In the genomic region with DNA sequence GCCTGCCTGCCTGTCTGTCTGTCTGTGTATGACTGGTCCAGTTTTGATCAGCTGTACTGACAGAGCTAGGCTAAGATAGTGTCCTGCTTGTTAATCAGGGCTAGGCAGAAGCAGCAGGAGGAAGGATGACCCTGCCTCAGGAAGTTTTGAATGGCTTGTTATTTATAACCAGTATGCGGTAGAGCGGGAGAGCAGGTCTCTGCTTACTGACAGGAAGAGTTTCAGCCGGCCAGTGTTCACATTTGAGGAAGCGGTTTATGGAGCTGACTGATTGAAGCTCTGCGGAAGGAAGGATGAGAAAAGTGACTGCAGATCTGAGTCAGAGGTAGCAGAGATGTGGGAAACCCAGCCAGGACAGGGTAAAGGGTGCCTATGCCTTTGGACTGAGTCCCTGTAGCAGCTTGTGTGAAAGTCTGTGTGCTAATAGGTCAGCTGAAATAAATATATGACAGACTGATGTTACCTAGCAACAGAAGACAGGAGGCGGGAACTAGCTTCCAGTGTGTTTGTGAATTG, we compare ENCODE assay signal across 8 mouse cellular contexts. TPM values are rescaled to one million over a fixed set of nuclear protein-coding genes. Genes with fewer than 3 reads are reported as not detected.
DNase-seq lines count a peak whose midpoint lies in the region; ATAC-seq and TF ChIP-seq lines count a peak whose summit lies in the region.

No protein-coding gene starts in this region.

- DNase-seq in embryo, embryonic 10 days (ENCODE audit: low spot score): peak; percentile 34
- no peak for DNase-seq in embryo, embryonic 9.5 days (ENCODE audit: extremely low spot score)
- peak; percentile 30 to 35 for DNase-seq in adrenal gland, postnatal 36 days
- peak; percentile 43 for DNase-seq in heart, adult 8-10 months (ENCODE audit: low spot score)
- DNase-seq in kidney, adult 2 months: peak; percentile 70
- peak; percentile 66 to 73 (median 70) for DNase-seq in liver, embryonic 14.5 days (ENCODE audit: low read depth in 3 of 3, low spot score in 3 of 3)
- peak; percentile 4 to 20 for DNase-seq in natural killer cell, adult 2 months (ENCODE audit: low spot score in 2 of 2)
- no peak for DNase-seq in ovary, postnatal 36 days (ENCODE audit: low spot score)

- H3K36me3 ChIP-seq in kidney, adult 2 months (ENCODE audit: control insufficient read depth, insufficient read depth, low read length): no peaks in the 10 kb centered on the region; the same call in 1 of the 2 replicates
- H3K36me3 ChIP-seq in liver, embryonic 14.5 days (replicated peaks; ENCODE audit: control insufficient read depth, insufficient read depth, low read depth): peaks cover 23% of the 10 kb centered on the region

- no peak for TF ChIP-seq CTCF in kidney, adult 2 months (conservative IDR thresholded peaks at IDR 0.05; ENCODE audit: insufficient read depth, insufficient read length, low read depth, low read length)
- TF ChIP-seq CTCF in liver, embryonic 14.5 days (IDR thresholded peaks at IDR 0.05; ENCODE audit: low read depth): no peak

- H3K27ac ChIP-seq in kidney, adult 2 months (ENCODE audit: insufficient read depth, low read depth, low read length): peak overlapping the region; percentile 88; the same call in 1 of the 2 replicates
- peak overlapping the region; percentile 100 for H3K27ac ChIP-seq in liver, embryonic 14.5 days

- no peaks in the 10 kb centered on the region for H3K9me3 ChIP-seq in liver, embryonic 14.5 days (ENCODE audit: control insufficient read depth, low read length)

- no peaks in the 10 kb centered on the region for H3K27me3 ChIP-seq in kidney, adult 2 months (replicated peaks; ENCODE audit: control insufficient read depth, insufficient read depth, low read length)
- H3K27me3 ChIP-seq in liver, embryonic 14.5 days (ENCODE audit: control insufficient read depth, insufficient read depth, low read length): no peaks in the 10 kb centered on the region

- ATAC-seq in liver, embryonic 14.5 days (ENCODE audit: insufficient read depth): peak; percentile 89

- WGBS in kidney, adult 2 months: 36% methylated on average over 6 of the region's 6 CpGs
- WGBS in liver, embryonic 14.5 days (ENCODE audit: insufficient replicate concordance): 9% methylated on average over 6 of the region's 6 CpGs

- H3K4me2 ChIP-seq in liver, embryonic 14.5 days (ENCODE audit: low read depth): peak overlapping the region; percentile 87

- TF ChIP-seq POLR2A in kidney, adult 2 months (IDR thresholded peaks at IDR 0.05; ENCODE audit: low read depth, low read length): no peak

- H3K4me3 ChIP-seq in kidney, adult 2 months (ENCODE audit: insufficient read depth, low read depth, low read length): peak overlapping the region; percentile 26; the same call in 1 of the 2 replicates
- peak overlapping the region; percentile 65 to 79 for H3K4me3 ChIP-seq in liver, embryonic 14.5 days (ENCODE audit: insufficient read depth in 1 of 2, low read depth in 2 of 2, low read length in 2 of 2)

- peak overlapping the region; percentile 87 for H3K9ac ChIP-seq in liver, embryonic 14.5 days (replicated peaks)

- TF ChIP-seq EP300 in liver, embryonic 14.5 days (IDR thresholded peaks at IDR 0.05; ENCODE audit: low read depth): peak; percentile 83

- H3K4me1 ChIP-seq in kidney, adult 2 months (ENCODE audit: control insufficient read depth, insufficient read depth, low read length): no peaks in the 10 kb centered on the region
- H3K4me1 ChIP-seq in liver, embryonic 14.5 days (replicated peaks; ENCODE audit: control insufficient read depth in 2 of 2, insufficient read depth in 2 of 2, low read length in 1 of 2): peaks cover 41 to 54% of the 10 kb centered on the region in 2 experiments

RNA-seq across cellular contexts. Expression of a gene that starts 27.9 kb away (rescaled TPM):
- total RNA-seq in adrenal gland, postnatal 36 days (2021): 1 to 10 TPM; 1.5 to 1.7 TPM
- total RNA-seq in heart, adult 8-10 months (2022): 1 to 10 TPM; 1.5 to 1.8 (median 1.7) TPM
- 0.62 and 0.67 TPM in 2 replicates for polyA plus RNA-seq in kidney, adult 2 months (2012; rRNA removed)
- polyA plus RNA-seq in liver, embryonic 14.5 days (2012; rRNA removed): 5.4 and 7.4 TPM in 2 replicates
- polyA plus RNA-seq in liver, embryonic 14.5 days (2014; fragmentation: Nextera tagmentation; extraction: Ambion mirVana): 6.6 and 6.9 TPM in 2 replicates

RNA-seq across cellular contexts. Expression of a gene that starts 41.2 kb away (rescaled TPM):
- total RNA-seq in adrenal gland, postnatal 36 days (2021): 10 to 100 TPM; 55.9 to 56.4 TPM
- total RNA-seq in heart, adult 8-10 months (2022): 10 to 100 TPM; 42.4 to 55.0 (median 49.6) TPM
- polyA plus RNA-seq in kidney, adult 2 months (2012; rRNA removed): 24.0 and 27.7 TPM in 2 replicates
- polyA plus RNA-seq in liver, embryonic 14.5 days (2012; rRNA removed): 58.1 and 104 TPM in 2 replicates
- polyA plus RNA-seq in liver, embryonic 14.5 days (2014; fragmentation: Nextera tagmentation; extraction: Ambion mirVana): 135 and 152 TPM in 2 replicates

RNA-seq across cellular contexts. Expression of a gene that starts 56.5 kb away (rescaled TPM):
- not detected for total RNA-seq in adrenal gland, postnatal 36 days (2021)
- total RNA-seq in heart, adult 8-10 months (2022): 1 to 10 TPM in 1 of 4 experiments, under 1 TPM in 3; 0.37 to 1.3 (median 0.64) TPM
- polyA plus RNA-seq in kidney, adult 2 months (2012; rRNA removed): 0.04 and 5.1 TPM in 2 replicates
- 0.05 and 0.07 TPM in 2 replicates for polyA plus RNA-seq in liver, embryonic 14.5 days (2012; rRNA removed)
- 0.06 TPM in 1 of 2 replicates, not detected in the other for polyA plus RNA-seq in liver, embryonic 14.5 days (2014; fragmentation: Nextera tagmentation; extraction: Ambion mirVana)

Comparison
In these comparisons a context has a peak if more than half of its experiments do, and no peak if none do; other contexts are left out.
1. DNase-seq: peak in embryo, embryonic 10 days (single experiment), adrenal gland, postnatal 36 days (2 of 2), heart, adult 8-10 months (single experiment), kidney, adult 2 months (single experiment), liver, embryonic 14.5 days (3 of 3) and natural killer cell, adult 2 months (2 of 2); none in embryo, embryonic 9.5 days (single experiment) and ovary, postnatal 36 days (single experiment).